Mouse (Mus musculus) neural tube, embryonic 11.5 days (tissue): ENCODE measurements around the gene Tead1. TPM values are rescaled to one million over a fixed set of nuclear protein-coding genes. Genes with fewer than 3 reads are reported as not detected.

Experiments used
- ATAC-seq: fragments of 200-750 bp; cut with Nextera tagmentation; 2 replicates; pipeline ENCODE4 v1.8.0; 2017; ENCODE audit warnings: moderate number of reproducible peaks, mild to moderate bottlenecking, moderate TSS enrichment, moderate library complexity; ENCODE audit not compliant: insufficient read depth, low FRiP score, low TSS enrichment
- DNase-seq: peaks from one replicate; pipeline ENCODE4 v3.0.0-alpha.2; 2015; ENCODE audit warnings: low spot score
- H3K27ac ChIP-seq: fragments of 300-500 bp; sonication (generic); 2 replicates; pipeline ENCODE4 v1.5.1; 2014; ENCODE audit warnings: low read depth, mild to moderate bottlenecking, low read length
- H3K27me3 ChIP-seq: fragments of 300-500 bp; sonication (generic); 2 replicates; pipeline ENCODE4 v1.6.1; 2014; ENCODE audit warnings: mild to moderate bottlenecking, low read length, mixed read lengths; ENCODE audit not compliant: control insufficient read depth, insufficient read depth
- H3K36me3 ChIP-seq: fragments of 300-500 bp; sonication (generic); 2 replicates; pipeline ENCODE4 v1.6.1; 2014; ENCODE audit warnings: mild to moderate bottlenecking, low read length, moderate library complexity, mixed read lengths; ENCODE audit not compliant: control insufficient read depth, insufficient read depth
- H3K4me1 ChIP-seq: fragments of 300-500 bp; sonication (generic); 2 replicates; pipeline ENCODE4 v1.6.1; 2014; ENCODE audit warnings: low read length, mixed read lengths; ENCODE audit not compliant: control insufficient read depth, insufficient read depth
- H3K4me2 ChIP-seq: fragments of 300-500 bp; sonication (generic); 2 replicates; pipeline ENCODE4 v1.6.1; 2014; ENCODE audit warnings: low read depth, mild to moderate bottlenecking, moderate library complexity
- H3K4me3 ChIP-seq: fragments of 300-500 bp; sonication (generic); 2 replicates; pipeline ENCODE4 v1.5.1; 2014; ENCODE audit warnings: low read depth, low read length
- H3K9ac ChIP-seq: fragments of 300-500 bp; sonication (generic); 2 replicates; pipeline ENCODE4 v1.6.1; 2014; ENCODE audit warnings: mild to moderate bottlenecking, low read length
- H3K9me3 ChIP-seq: fragments of 300-500 bp; sonication (generic); 2 replicates; pipeline ENCODE4 v1.6.1; 2016; ENCODE audit warnings: low read length; ENCODE audit not compliant: control insufficient read depth
- WGBS: fragments of 180-500 bp; shearing (Covaris S2); extraction: QIAGEN DNeasy Blood & Tissue Kit; methylation state at CpG from one replicate; pipeline ENCODE4 v1.1.7; 2014; 5-methylcytosine and 5-hydroxymethylcytosine counted together
- polyA plus RNA-seq: library from polyadenylated mRNA; unstranded; fragments of >200 nt; fragmentation: Nextera tagmentation; extraction: Ambion mirVana; gene quantifications from 2 replicates; pipeline ENCODE4 v1.2.1, GENCODE M21; 2014

The Tead1 gene
- polyA plus RNA-seq, 1 experiment from 2014 or later, result 13.2 TPM

- Histone ChIP-seq H3K4me2 (peak overlapping the region; percentile 81), H3K9ac (peak overlapping the region; percentile 75), H3K9me3 (no peaks in the 10 kb centered on the region), H3K27me3 (no peaks in the 10 kb centered on the region), H3K36me3 (no peaks in the 10 kb centered on the region), H3K4me3 (peak overlapping the region; percentile 95), H3K27ac (no peak overlapping the region), H3K4me1 (peaks cover 30% of the 10 kb centered on the region)
- WGBS, result under 1% methylated on average over 22 of the region's 22 CpGs
- DNase-seq (peak; percentile 61), ATAC-seq (no peak)
Measured at GRCm38 (mm10) chr7:112680498-112681251, 1.6 kb downstream of the Tead1 start.

DNA sequence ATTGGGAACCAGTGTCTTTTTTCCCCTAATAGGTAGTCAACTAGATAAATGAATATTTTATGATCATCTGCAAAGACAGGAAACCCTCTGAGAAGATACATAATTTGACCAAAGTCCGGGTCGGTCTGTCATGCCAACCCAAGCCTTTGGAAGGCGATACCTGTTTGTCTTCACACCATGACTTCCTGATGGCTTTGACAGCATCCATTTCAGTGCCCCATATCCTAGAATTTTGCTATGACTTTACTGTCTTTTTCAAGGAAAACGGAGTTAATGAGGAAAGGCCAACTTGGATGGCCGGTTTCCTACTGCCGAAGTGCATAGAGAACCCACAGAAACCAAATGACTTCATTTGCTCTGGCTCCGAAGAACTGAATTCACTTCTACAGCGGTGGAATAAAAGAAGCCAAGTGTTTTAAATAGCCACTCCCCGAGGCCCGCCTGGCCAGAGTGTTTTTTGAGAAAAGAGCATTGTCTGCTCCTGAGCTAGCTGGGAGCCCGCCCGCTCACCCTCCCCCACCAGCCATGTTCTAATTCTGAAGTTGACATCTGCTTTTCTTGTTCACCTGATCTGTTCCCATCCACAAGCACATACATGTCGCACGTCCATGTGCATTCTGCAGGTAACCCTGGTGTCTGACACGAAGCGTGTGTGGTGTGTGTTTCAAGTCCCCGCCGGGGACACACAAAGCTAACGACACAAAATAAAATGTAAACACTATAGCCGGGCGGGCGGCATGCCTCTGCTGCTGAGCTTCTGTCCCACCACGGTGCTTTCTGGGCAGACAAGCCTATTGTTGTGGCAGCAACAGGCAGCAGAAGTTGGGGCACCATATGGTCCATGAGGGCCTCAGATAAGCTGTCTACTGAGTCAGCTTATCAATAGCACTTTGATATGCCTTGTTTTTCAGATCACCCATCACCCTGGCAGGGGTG is 5.8 kb downstream of the Tead1 start:
- H3K9ac ChIP-seq, result no peak overlapping the region
- no peaks in the 10 kb centered on the region for H3K9me3 ChIP-seq
- peaks cover 52% of the 10 kb centered on the region for H3K4me1 ChIP-seq
- no peak overlapping the region for H3K4me3 ChIP-seq
- H3K36me3 ChIP-seq, result no peaks in the 10 kb centered on the region
- peak overlapping the region; percentile 63 for H3K27ac ChIP-seq
- H3K4me2 ChIP-seq, result peak overlapping the region; percentile 32
- 5% methylated on average over 23 of the region's 23 CpGs for whole genome bisulfite sequencing
- DNase-seq (peak; percentile 64), ATAC-seq (peak; percentile 36; the same call in 1 of the 2 replicates)
- no peaks in the 10 kb centered on the region for H3K27me3 ChIP-seq

DNA sequence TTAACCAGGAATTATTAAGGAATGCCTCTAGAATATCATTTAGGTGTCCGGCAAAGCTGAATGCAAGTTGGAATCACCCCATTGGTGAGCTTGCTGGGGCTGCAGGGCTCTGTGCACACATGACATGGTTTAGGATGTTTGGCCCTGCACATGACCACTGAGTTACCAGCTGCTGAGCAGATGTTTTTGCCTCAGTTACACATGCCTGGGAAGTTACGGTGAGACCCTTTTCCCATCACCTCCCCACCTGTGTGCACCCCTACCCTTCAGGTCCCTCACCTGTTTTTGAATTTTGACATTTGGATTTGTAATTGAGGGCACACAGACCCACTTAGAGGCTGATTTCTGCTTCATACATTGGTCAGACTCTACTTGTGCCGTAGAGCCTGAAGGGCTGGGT is 6.9 kb downstream of the Tead1 start:
- Histone ChIP-seq H3K27ac (0 out of 2 replicates have a peak overlapping the region, but pooled peaks have one; percentile 5), H3K36me3 (no peaks in the 10 kb centered on the region), H3K9me3 (no peaks in the 10 kb centered on the region), H3K27me3 (no peaks in the 10 kb centered on the region), H3K4me2 (no peak overlapping the region), H3K9ac (no peak overlapping the region), H3K4me1 (peaks cover 63% of the 10 kb centered on the region), H3K4me3 (no peak overlapping the region)
- WGBS, result 60% methylated on average over 3 of the region's 3 CpGs
- DNase-seq (no peak), ATAC-seq (no peak)

DNA sequence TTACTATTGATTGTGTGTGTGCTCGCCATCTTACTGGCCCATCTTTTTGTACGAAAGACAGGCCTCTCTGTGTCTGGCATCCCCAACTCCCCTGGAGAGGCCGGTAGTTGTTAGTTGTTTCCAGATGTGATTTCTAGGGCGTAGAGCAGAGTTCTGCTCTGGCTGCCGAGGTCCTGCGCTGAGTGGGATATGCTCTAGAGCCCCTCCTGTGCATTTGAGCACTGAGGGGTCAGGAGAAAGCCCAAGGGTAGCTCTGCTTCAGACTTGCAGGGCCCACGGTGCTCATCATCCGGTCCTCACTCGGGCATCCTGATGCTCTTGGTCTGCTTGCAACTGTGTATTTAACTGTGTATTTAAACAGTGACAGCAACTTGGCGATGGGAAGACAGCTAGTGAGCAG is 7.5 kb downstream of the Tead1 start:
- Histone ChIP-seq H3K4me2 (no peak overlapping the region), H3K27me3 (no peaks in the 10 kb centered on the region), H3K36me3 (no peaks in the 10 kb centered on the region), H3K4me3 (no peak overlapping the region), H3K9ac (no peak overlapping the region), H3K27ac (0 out of 2 replicates have a peak overlapping the region, but pooled peaks have one; percentile 5), H3K4me1 (peaks cover 67% of the 10 kb centered on the region), H3K9me3 (no peaks in the 10 kb centered on the region)
- DNase-seq (no peak), ATAC-seq (no peak)
- WGBS, result 29% methylated on average over 10 of the region's 10 CpGs

DNA sequence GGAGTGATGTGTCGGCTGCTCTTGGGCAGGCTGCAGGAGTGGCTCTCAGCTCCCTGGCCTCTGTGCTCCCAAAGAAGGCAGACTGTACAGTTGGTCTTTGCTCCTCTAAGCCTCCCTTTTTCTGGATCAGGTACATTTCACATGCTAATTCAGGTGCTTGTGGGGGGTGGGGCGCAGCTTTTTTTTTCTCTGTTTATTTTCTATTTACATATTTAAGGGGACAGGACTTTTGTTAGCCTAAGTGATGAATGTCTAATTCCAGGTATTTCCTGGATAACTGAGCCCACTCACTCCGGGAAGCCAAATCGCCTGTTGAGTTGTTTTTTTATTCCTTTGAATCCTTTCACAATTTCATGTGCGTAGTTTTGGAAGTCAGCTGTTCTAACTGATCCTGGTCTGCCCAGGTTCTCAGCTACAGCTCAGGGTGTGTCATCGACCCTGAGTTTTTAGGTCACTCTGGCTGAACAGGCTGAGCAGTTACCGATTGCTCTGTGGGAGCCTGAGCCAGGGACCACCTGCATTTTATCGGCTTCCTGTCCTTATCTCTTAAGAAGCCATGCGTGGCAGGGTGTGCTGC is 9.4 kb downstream of the Tead1 start:
- H3K36me3 ChIP-seq, result no peaks in the 10 kb centered on the region
- no peak overlapping the region for H3K4me2 ChIP-seq
- WGBS, result 29% methylated on average over 9 of the region's 9 CpGs
- H3K27ac ChIP-seq, result no peak overlapping the region
- no peak overlapping the region for H3K4me3 ChIP-seq
- H3K9ac ChIP-seq, result no peak overlapping the region
- DNase-seq (no peak), ATAC-seq (no peak)
- H3K4me1 ChIP-seq, result peaks cover 64% of the 10 kb centered on the region
- no peaks in the 10 kb centered on the region for H3K9me3 ChIP-seq
- no peaks in the 10 kb centered on the region for H3K27me3 ChIP-seq

DNA sequence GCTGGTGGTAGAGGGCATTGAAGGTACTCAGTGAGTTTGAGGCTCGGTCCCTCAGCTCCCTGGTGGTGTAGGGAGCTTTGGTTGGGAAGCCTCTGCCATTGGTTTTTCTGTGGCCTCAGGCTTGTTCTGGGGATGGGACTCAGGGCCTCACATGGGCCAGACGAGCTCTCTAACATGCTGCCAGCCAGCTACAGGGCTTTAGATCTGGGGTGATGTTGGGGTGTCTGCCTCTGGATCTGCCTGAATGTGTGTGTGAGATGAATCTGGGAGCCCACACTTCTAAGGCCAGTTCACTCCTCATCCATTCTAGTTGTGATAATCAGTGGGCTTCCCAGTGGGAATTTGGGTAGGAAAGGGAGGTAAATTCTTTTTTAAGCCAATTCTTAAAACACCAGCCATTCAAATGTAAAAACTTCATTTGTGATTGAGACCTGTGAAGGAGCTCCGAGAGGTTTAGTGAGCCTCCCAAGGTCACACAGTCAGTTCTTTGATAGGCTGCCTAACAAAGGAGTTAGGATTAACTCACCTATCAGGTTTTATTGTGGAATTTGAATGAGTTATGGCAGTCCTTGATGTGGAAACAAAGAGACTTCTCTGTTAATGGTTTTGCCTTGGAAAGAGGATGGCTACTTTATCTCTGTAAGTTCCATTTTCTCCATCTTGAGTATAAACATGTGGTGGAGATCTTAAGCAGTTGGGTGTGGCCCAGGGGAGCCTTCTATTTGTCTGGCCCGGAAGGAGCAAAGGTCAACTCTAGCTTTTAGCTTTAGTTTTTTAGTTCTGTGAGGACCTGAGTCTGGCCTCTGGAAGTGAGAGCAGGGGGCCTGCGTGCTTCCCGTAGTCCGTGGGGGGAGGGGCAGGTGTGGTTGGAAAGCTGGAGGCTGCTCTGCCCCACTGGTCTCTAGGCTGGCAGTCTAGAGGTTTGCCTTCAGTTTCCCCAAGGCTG is 12.0 kb downstream of the Tead1 start:
- Histone ChIP-seq H3K27ac (no peak overlapping the region), H3K9me3 (no peaks in the 10 kb centered on the region), H3K36me3 (no peaks in the 10 kb centered on the region), H3K4me2 (no peak overlapping the region), H3K27me3 (no peaks in the 10 kb centered on the region), H3K4me3 (no peak overlapping the region), H3K4me1 (peaks cover 50% of the 10 kb centered on the region), H3K9ac (no peak overlapping the region)
- ATAC-seq, result no peak
- DNase-seq, result no peak
- WGBS, result 15% methylated on average over 7 of the region's 7 CpGs

DNA sequence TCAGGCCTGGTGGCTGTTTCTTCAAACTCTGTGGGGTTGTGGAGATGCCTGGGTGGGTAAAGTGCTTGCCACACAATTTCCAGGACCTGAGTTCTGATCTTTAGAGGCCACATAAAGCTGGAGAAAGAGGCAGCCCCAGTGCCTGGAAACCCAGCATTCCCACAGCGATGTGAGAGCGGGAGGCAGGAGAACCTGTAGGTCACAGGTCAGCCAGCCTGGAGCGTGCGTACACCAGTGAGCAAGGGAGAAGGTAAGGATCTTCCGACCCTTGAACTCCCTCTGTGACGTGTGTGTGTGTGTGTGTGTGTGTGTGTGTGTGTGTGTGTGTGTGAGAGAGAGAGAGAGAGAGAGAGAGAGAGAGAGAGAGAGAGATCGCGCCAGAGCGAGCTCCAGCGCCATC is 14.4 kb downstream of the Tead1 start:
- DNase-seq (no peak), ATAC-seq (no peak)
- H3K4me1 ChIP-seq, result peaks cover 60% of the 10 kb centered on the region
- WGBS, result 75% methylated on average over 10 of the region's 10 CpGs
- no peak overlapping the region for H3K27ac ChIP-seq
- H3K4me2 ChIP-seq, result no peak overlapping the region
- no peaks in the 10 kb centered on the region for H3K9me3 ChIP-seq
- no peak overlapping the region for H3K4me3 ChIP-seq
- no peak overlapping the region for H3K9ac ChIP-seq
- H3K36me3 ChIP-seq, result no peaks in the 10 kb centered on the region
- H3K27me3 ChIP-seq, result no peaks in the 10 kb centered on the region

- ATAC-seq, result no peak
- Histone ChIP-seq H3K9ac (no peak overlapping the region), H3K27me3 (no peaks in the 10 kb centered on the region), H3K4me1 (peaks cover 42% of the 10 kb centered on the region), H3K9me3 (no peaks in the 10 kb centered on the region), H3K36me3 (no peaks in the 10 kb centered on the region), H3K27ac (no peak overlapping the region), H3K4me2 (no peak overlapping the region), H3K4me3 (no peak overlapping the region)
- 63% methylated on average over 4 of the region's 4 CpGs for WGBS
- no peak for DNase-seq
Measured at GRCm38 (mm10) chr7:112696777-112697161, 17.7 kb downstream of the Tead1 start.
